Mouse (Mus musculus) kidney, adult 8-10 months (tissue): ENCODE results near the gene Olfr3.

Experiments
- DNase-seq, 2 experiments: peaks; one replicate each; pipeline ENCODE4 v3.0.0; 2022

Gene Olfr3

GRCm38 (mm10) chr2:36816932-36817331, at the start of gene Olfr3:
Olfr3 (minus strand) TSS chr2:36817032.
- DNase-seq = no peak

- no peak for DNase-seq
Observed at GRCm38 (mm10) chr2:36862560-36862959, 45.7 kb upstream of the Olfr3 start, which contains the start of gene Olfr351. Olfr351 (minus strand) TSS chr2:36862660.

GRCm38 (mm10) chr2:36846010-36846409, 29.2 kb upstream of the Olfr3 start, which contains the start of gene Olfr350:
Olfr350 (plus strand) TSS chr2:36846310.
- no peak for DNase-seq

GRCm38 (mm10) chr2:36790238-36790637, 26.6 kb downstream of the Olfr3 start, which contains the start of gene Olfr50:
Olfr50 (plus strand) TSS chr2:36790538.
- no peak for DNase-seq

- DNase-seq = no peak
Observed at GRCm38 (mm10) chr2:36783976-36784375, 32.9 kb downstream of the Olfr3 start, which contains the start of gene Olfr348. Olfr348 (plus strand) TSS chr2:36784276.
